Mouse (Mus musculus): ENCODE data around the gene Psma5. TPM values are rescaled to one million over a fixed set of nuclear protein-coding genes. Genes with fewer than 3 reads are reported as not detected.
A peak's percentile ranks its signal among the peaks of the same experiment; 100 is the strongest.

The Psma5 gene
- polyA plus RNA-seq, 1 experiment from 2014 or later: 143 TPM

- WGBS (ENCODE audit: insufficient replicate concordance): 53% methylated on average over 4 of the region's 4 CpGs
- H3K4me2 ChIP-seq (ENCODE audit: low read depth, low read length): no peak overlapping the region
- H3K27ac ChIP-seq (ENCODE audit: low read depth): no peak overlapping the region
Observed at GRCm38 (mm10) chr3:108322136-108322535, 65.4 kb downstream of the Psma5 start.

GRCm38 (mm10) chr3:108322962-108323361 lies 66.2 kb downstream of the Psma5 start:
- Histone ChIP-seq H3K4me2 (ENCODE audit: low read depth, low read length) (no peak overlapping the region), H3K9me3 (ENCODE audit: low read length) (no peaks in the 10 kb centered on the region), H3K9ac (replicated peaks) (no peak overlapping the region), H3K36me3 (replicated peaks; ENCODE audit: insufficient read depth, low read length) (peaks cover 21% of the 10 kb centered on the region), H3K4me1 (ENCODE audit: insufficient read depth) (no peaks in the 10 kb centered on the region; the same call in 1 of the 2 replicates), H3K27me3 (ENCODE audit: insufficient read depth, low read length) (no peaks in the 10 kb centered on the region), H3K4me3 (ENCODE audit: low read depth, low read length) (no peak overlapping the region), H3K27ac (ENCODE audit: low read depth) (no peak overlapping the region)
- DNase-seq (no peak), ATAC-seq (peak; percentile 77)
- TF ChIP-seq EP300 (IDR thresholded peaks at IDR 0.05; ENCODE audit: low read depth) (no peak), CTCF (IDR thresholded peaks at IDR 0.05; ENCODE audit: low read depth) (no peak)
- WGBS (ENCODE audit: insufficient replicate concordance): 85% methylated on average over 3 of the region's 3 CpGs

More at GRCm38 (mm10) chr3:108322136-108322535, 65.4 kb downstream of the Psma5 start:
- TF ChIP-seq EP300 (IDR thresholded peaks at IDR 0.05; ENCODE audit: low read depth) (no peak), CTCF (IDR thresholded peaks at IDR 0.05; ENCODE audit: low read depth) (no peak)
- H3K9me3 ChIP-seq (ENCODE audit: low read length): no peaks in the 10 kb centered on the region
- no peak for ATAC-seq
- H3K27me3 ChIP-seq (ENCODE audit: insufficient read depth, low read length): no peaks in the 10 kb centered on the region
- H3K36me3 ChIP-seq (replicated peaks; ENCODE audit: insufficient read depth, low read length): peaks cover 14% of the 10 kb centered on the region
- H3K4me1 ChIP-seq (ENCODE audit: insufficient read depth): no peaks in the 10 kb centered on the region; the same call in 1 of the 2 replicates
- no peak overlapping the region for H3K9ac ChIP-seq (replicated peaks)
- H3K4me3 ChIP-seq (ENCODE audit: low read depth, low read length): no peak overlapping the region
- DNase-seq: no peak

- no peak for DNase-seq
- peaks cover 25% of the 10 kb centered on the region for H3K36me3 ChIP-seq (replicated peaks; ENCODE audit: insufficient read depth, low read length)
- 76% methylated on average over 4 of the region's 4 CpGs for WGBS (ENCODE audit: insufficient replicate concordance)
- H3K9ac ChIP-seq (replicated peaks): no peak overlapping the region
- no peak overlapping the region for H3K4me3 ChIP-seq (ENCODE audit: low read depth, low read length)
- no peaks in the 10 kb centered on the region; the same call in 1 of the 2 replicates for H3K4me1 ChIP-seq (ENCODE audit: insufficient read depth)
- H3K27ac ChIP-seq (ENCODE audit: low read depth): no peak overlapping the region
- H3K27me3 ChIP-seq (ENCODE audit: insufficient read depth, low read length): no peaks in the 10 kb centered on the region
- no peak for ATAC-seq
- H3K9me3 ChIP-seq (ENCODE audit: low read length): no peaks in the 10 kb centered on the region
- no peak for TF ChIP-seq CTCF (IDR thresholded peaks at IDR 0.05; ENCODE audit: low read depth)
- no peak for TF ChIP-seq EP300 (IDR thresholded peaks at IDR 0.05; ENCODE audit: low read depth)
- no peak overlapping the region for H3K4me2 ChIP-seq (ENCODE audit: low read depth, low read length)
Observed at GRCm38 (mm10) chr3:108324837-108325236, 68.1 kb downstream of the Psma5 start.

GRCm38 (mm10) chr3:108325521-108325920 lies 68.8 kb downstream of the Psma5 start:
- ATAC-seq (no peak), DNase-seq (no peak)
- TF ChIP-seq CTCF (IDR thresholded peaks at IDR 0.05; ENCODE audit: low read depth) (no peak), EP300 (IDR thresholded peaks at IDR 0.05; ENCODE audit: low read depth) (no peak)
- no peaks in the 10 kb centered on the region for H3K9me3 ChIP-seq (ENCODE audit: low read length)
- H3K27ac ChIP-seq (ENCODE audit: low read depth): no peak overlapping the region
- H3K4me1 ChIP-seq (ENCODE audit: insufficient read depth): no peaks in the 10 kb centered on the region; the same call in 1 of the 2 replicates
- no peak overlapping the region for H3K4me2 ChIP-seq (ENCODE audit: low read depth, low read length)
- no peak overlapping the region for H3K9ac ChIP-seq (replicated peaks)
- H3K4me3 ChIP-seq (ENCODE audit: low read depth, low read length): no peak overlapping the region
- no peaks in the 10 kb centered on the region for H3K27me3 ChIP-seq (ENCODE audit: insufficient read depth, low read length)
- WGBS (ENCODE audit: insufficient replicate concordance): 78% methylated on average over 9 of the region's 9 CpGs
- peaks cover 26% of the 10 kb centered on the region for H3K36me3 ChIP-seq (replicated peaks; ENCODE audit: insufficient read depth, low read length)

- H3K4me3 ChIP-seq (ENCODE audit: low read depth, low read length): no peak overlapping the region
- no peak overlapping the region for H3K27ac ChIP-seq (ENCODE audit: low read depth)
- no peaks in the 10 kb centered on the region for H3K9me3 ChIP-seq (ENCODE audit: low read length)
- H3K9ac ChIP-seq (replicated peaks): no peak overlapping the region
- WGBS (ENCODE audit: insufficient replicate concordance): 80% methylated on average over 8 of the region's 8 CpGs
- DNase-seq: no peak
- TF ChIP-seq EP300 (IDR thresholded peaks at IDR 0.05; ENCODE audit: low read depth): no peak
- TF ChIP-seq CTCF (IDR thresholded peaks at IDR 0.05; ENCODE audit: low read depth): no peak
- no peak for ATAC-seq
- no peaks in the 10 kb centered on the region for H3K4me1 ChIP-seq (ENCODE audit: insufficient read depth)
- H3K4me2 ChIP-seq (ENCODE audit: low read depth, low read length): no peak overlapping the region
- H3K36me3 ChIP-seq (replicated peaks; ENCODE audit: insufficient read depth, low read length): peaks cover 34% of the 10 kb centered on the region
- H3K27me3 ChIP-seq (ENCODE audit: insufficient read depth, low read length): no peaks in the 10 kb centered on the region
Observed at GRCm38 (mm10) chr3:108327275-108327674, 70.5 kb downstream of the Psma5 start.

- Histone ChIP-seq H3K9me3 (ENCODE audit: low read length) (no peaks in the 10 kb centered on the region), H3K36me3 (replicated peaks; ENCODE audit: insufficient read depth, low read length) (peaks cover 41% of the 10 kb centered on the region), H3K4me3 (ENCODE audit: low read depth, low read length) (no peak overlapping the region), H3K27me3 (ENCODE audit: insufficient read depth, low read length) (no peaks in the 10 kb centered on the region), H3K4me2 (ENCODE audit: low read depth, low read length) (no peak overlapping the region), H3K4me1 (ENCODE audit: insufficient read depth) (no peaks in the 10 kb centered on the region), H3K9ac (replicated peaks) (no peak overlapping the region), H3K27ac (ENCODE audit: low read depth) (no peak overlapping the region)
- TF ChIP-seq EP300 (IDR thresholded peaks at IDR 0.05; ENCODE audit: low read depth) (no peak), CTCF (IDR thresholded peaks at IDR 0.05; ENCODE audit: low read depth) (no peak)
- 76% methylated on average over 3 of the region's 3 CpGs for WGBS (ENCODE audit: insufficient replicate concordance)
- no peak for DNase-seq
- no peak for ATAC-seq
Observed at GRCm38 (mm10) chr3:108327916-108328315, 71.2 kb downstream of the Psma5 start.

GRCm38 (mm10) chr3:108328441-108328841 lies 71.7 kb downstream of the Psma5 start:
- Histone ChIP-seq H3K4me1 (ENCODE audit: insufficient read depth) (no peaks in the 10 kb centered on the region), H3K4me2 (ENCODE audit: low read depth, low read length) (no peak overlapping the region), H3K27ac (ENCODE audit: low read depth) (no peak overlapping the region), H3K4me3 (ENCODE audit: low read depth, low read length) (no peak overlapping the region), H3K9me3 (ENCODE audit: low read length) (no peaks in the 10 kb centered on the region), H3K9ac (replicated peaks) (no peak overlapping the region), H3K27me3 (ENCODE audit: insufficient read depth, low read length) (no peaks in the 10 kb centered on the region), H3K36me3 (replicated peaks; ENCODE audit: insufficient read depth, low read length) (peaks cover 45% of the 10 kb centered on the region)
- TF ChIP-seq EP300 (IDR thresholded peaks at IDR 0.05; ENCODE audit: low read depth) (no peak), CTCF (IDR thresholded peaks at IDR 0.05; ENCODE audit: low read depth) (no peak)
- ATAC-seq (no peak), DNase-seq (no peak)
- whole genome bisulfite sequencing (ENCODE audit: insufficient replicate concordance): 74% methylated on average over 9 of the region's 9 CpGs

Other genes with a start within 250 kb of the Psma5 start
- gene Gstm1, start 239.0 kb upstream of the Psma5 start, polyA plus RNA-seq (2015; fragmentation: Nextera tagmentation; extraction: Ambion mirVana): 188 and 211 TPM in 2 replicates
- gene Gstm4, start 212.0 kb upstream of the Psma5 start, polyA plus RNA-seq (2015; fragmentation: Nextera tagmentation; extraction: Ambion mirVana): 12.9 and 13.5 TPM in 2 replicates
- 17.3 and 23.0 TPM in 2 replicates for gene Ampd2, start 170.3 kb upstream of the Psma5 start, polyA plus RNA-seq (2015; fragmentation: Nextera tagmentation; extraction: Ambion mirVana)
- 1.6 and 1.7 TPM in 2 replicates for gene Gnat2, start 164.1 kb upstream of the Psma5 start, polyA plus RNA-seq (2015; fragmentation: Nextera tagmentation; extraction: Ambion mirVana)
- 41.9 and 49.1 TPM in 2 replicates for gene Gnai3, start 110.8 kb upstream of the Psma5 start, polyA plus RNA-seq (2015; fragmentation: Nextera tagmentation; extraction: Ambion mirVana)
- gene Gpr61, start 102.0 kb upstream of the Psma5 start, polyA plus RNA-seq (2015; fragmentation: Nextera tagmentation; extraction: Ambion mirVana): not detected in 2 replicates
- gene Amigo1, start 70.6 kb upstream of the Psma5 start, polyA plus RNA-seq (2015; fragmentation: Nextera tagmentation; extraction: Ambion mirVana): 1.2 and 1.5 TPM in 2 replicates
- 1.5 and 1.6 TPM in 2 replicates for gene Cyb561d1, start 55.7 kb upstream of the Psma5 start, polyA plus RNA-seq (2015; fragmentation: Nextera tagmentation; extraction: Ambion mirVana)
- 1.4 TPM in 2 replicates for gene Atxn7l2, start 46.0 kb upstream of the Psma5 start, polyA plus RNA-seq (2015; fragmentation: Nextera tagmentation; extraction: Ambion mirVana)
- gene Sypl2, start 30.3 kb upstream of the Psma5 start, polyA plus RNA-seq (2015; fragmentation: Nextera tagmentation; extraction: Ambion mirVana): 0.05 and 0.79 TPM in 2 replicates
- 3.0 and 3.7 TPM in 2 replicates for gene Sort1, start 27.2 kb downstream of the Psma5 start, polyA plus RNA-seq (2015; fragmentation: Nextera tagmentation; extraction: Ambion mirVana)
- gene Mybphl, start 108.0 kb downstream of the Psma5 start, polyA plus RNA-seq (2015; fragmentation: Nextera tagmentation; extraction: Ambion mirVana): 0.49 and 0.76 TPM in 2 replicates
- gene Psrc1, start 126.9 kb downstream of the Psma5 start, polyA plus RNA-seq (2015; fragmentation: Nextera tagmentation; extraction: Ambion mirVana): 5.6 and 7.8 TPM in 2 replicates
- 0.18 and 0.30 TPM in 2 replicates for gene Celsr2, start 158.6 kb downstream of the Psma5 start, polyA plus RNA-seq (2015; fragmentation: Nextera tagmentation; extraction: Ambion mirVana)
- 39.0 and 41.7 TPM in 2 replicates for gene Sars, start 188.3 kb downstream of the Psma5 start, polyA plus RNA-seq (2015; fragmentation: Nextera tagmentation; extraction: Ambion mirVana)

All from liver, postnatal 0 days (tissue).